Mouse (Mus musculus): Measurements from ENCODE around the gene Hoxa4. TPM values are rescaled to one million over a fixed set of nuclear protein-coding genes. Genes with fewer than 3 reads are reported as not detected.

The Hoxa4 gene
- 0.47 TPM for polyA plus RNA-seq (2014; fragmentation: Illumina TruSeq; extraction: RNeasy Lipid Tissue Mini Kit (QIAGEN cat#74804); ENCODE audit: low read depth, low replicate concordance)

DNA sequence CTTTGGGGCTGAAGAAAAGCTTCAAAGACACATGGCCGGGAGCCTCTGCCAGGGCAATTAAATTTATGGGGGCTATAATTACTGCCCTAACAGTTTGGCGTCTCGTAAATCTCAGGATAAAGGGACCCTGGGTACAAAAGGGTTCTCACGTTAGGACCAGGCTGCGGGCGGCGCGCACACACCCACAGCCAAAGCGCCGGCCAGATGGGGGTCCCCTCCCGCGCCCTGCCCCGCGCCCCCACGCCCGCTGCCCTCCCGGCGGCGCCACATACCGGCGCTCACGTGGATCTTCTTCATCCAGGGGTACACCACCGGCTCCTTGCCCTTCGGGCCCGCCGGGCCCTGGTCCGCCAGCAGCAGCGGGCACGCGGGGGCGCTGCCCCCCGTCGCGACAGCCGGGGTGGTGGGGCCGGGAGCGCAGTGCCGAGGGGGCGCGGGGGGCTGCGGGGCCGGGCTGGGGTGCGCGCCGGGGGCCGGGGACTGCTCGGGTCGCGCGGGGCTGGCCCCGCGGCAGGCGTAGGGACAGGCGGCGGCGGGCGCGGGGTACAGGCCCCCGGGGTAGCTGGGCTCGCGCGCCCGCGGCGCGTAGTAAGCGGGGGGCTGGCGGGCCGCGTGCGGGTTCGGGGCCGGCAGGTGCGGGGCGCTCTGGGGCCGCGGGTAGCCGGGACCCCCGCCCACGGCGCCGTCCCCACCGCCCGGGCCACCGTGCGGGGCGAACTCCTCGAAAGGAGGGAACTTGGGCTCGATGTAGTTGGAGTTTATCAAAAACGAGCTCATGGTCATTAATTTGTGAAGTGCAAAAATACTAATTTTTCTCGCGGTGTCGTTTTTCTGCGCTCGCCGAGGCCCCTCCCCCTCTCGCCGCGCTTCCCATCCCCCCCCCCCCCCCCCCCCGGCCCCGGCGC is at the start of gene Hoxa4:
TSS of gene Hoxa4 (minus strand) at position 848 of the 905 bp plus-strand sequence.

DNA sequence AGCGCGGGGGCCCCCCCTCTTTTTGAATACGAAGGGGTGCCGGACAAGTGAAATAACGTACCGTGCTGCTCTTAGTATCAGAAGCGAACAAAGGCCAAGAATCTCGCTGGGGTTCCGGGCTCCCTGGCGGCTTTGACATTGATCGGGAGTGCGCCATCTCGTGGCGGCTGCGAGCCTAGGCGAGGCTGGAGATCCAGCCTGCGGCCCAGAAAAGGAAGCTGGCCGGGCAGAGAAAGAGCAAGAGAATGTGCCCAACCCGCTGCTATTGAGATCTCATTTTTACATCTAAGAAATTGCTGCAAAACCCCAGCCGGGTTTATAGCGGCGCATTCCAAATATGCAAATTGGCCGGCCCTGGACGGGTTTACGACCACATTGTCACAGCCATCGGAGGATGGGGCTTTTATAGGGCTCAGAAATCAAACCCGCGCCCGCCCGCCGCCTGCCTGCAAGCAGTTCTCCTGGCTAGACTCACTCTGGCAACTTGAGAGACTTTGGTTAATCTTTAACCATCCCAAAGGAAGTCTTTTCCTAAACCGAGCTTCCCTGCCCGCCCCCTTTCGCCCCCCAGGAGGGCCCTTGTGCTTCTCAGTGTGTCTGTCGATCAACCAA is 48.9 kb upstream of the Hoxa4 start, which contains the start of gene Hoxa10:
TSS of gene Hoxa10 (minus strand) at position 466 of the 612 bp plus-strand sequence.

DNA sequence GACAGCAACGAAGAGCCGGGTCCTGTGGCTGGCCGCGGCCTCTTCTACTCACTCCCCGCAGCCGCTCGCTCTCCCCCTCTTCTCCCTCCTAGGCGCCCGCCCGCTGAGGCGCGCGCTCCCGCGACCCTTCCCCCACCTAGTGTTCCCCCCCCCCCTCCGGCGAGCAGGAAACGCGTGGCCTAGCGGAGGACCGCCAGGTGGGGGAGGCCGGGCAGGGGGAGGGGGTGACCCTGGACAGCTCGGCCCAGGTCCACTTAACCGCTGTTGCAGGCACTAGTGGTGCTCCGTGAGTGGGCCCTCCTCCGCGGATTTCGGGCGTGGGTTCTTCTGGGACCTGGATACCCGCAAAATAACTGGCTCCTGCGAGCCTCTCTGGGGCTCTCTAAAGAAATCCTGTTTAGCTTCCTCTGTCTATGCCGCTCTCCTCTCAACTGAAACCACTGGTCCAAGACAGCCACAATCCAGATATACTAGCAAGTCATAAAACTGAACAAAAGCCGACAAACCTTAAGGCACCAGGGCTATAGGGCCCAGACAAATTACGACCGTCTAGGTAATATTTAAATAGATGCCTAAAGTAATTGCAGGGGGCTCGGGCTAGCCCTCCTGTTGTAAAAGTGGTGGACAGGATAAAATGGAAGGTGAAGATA is 39.1 kb upstream of the Hoxa4 start, which contains the start of gene Hoxa9:
TSS of gene Hoxa9 (minus strand) at position 574 of the 650 bp plus-strand sequence.

DNA sequence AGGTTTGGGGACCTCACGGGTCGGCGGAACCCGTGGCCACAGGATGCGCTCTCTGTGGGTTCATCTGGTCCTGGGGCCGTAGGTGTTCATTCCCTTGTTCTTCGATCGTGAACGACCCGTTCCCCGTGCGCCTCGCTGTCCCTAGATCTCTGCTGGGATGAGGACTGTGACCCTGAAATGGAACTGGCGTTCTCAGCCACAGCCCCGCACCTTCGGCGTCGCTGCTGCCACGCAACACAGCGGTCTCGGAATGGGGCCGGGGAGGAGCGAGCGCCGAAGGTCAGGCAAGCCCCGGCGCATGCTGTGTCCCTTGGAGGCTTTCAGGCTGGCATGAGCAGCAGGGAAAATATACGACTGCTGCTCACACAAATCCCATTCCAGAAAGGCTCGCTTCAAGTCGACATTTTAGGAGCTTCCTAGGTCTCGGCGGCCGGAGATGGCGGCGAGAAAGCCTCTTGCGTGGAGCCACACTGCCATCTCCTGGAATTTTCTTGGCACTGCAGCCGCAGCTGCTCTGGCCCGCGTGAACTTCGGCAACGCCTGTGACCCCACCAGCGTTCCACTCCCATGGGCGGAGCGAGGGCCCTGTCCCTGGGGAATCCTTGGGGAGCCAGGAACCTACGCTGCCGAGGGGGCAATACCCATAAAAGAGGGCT is 29.9 kb upstream of the Hoxa4 start, which contains the start of gene Hoxa7:
TSS of gene Hoxa7 (minus strand) at position 518 of the 656 bp plus-strand sequence.

DNA sequence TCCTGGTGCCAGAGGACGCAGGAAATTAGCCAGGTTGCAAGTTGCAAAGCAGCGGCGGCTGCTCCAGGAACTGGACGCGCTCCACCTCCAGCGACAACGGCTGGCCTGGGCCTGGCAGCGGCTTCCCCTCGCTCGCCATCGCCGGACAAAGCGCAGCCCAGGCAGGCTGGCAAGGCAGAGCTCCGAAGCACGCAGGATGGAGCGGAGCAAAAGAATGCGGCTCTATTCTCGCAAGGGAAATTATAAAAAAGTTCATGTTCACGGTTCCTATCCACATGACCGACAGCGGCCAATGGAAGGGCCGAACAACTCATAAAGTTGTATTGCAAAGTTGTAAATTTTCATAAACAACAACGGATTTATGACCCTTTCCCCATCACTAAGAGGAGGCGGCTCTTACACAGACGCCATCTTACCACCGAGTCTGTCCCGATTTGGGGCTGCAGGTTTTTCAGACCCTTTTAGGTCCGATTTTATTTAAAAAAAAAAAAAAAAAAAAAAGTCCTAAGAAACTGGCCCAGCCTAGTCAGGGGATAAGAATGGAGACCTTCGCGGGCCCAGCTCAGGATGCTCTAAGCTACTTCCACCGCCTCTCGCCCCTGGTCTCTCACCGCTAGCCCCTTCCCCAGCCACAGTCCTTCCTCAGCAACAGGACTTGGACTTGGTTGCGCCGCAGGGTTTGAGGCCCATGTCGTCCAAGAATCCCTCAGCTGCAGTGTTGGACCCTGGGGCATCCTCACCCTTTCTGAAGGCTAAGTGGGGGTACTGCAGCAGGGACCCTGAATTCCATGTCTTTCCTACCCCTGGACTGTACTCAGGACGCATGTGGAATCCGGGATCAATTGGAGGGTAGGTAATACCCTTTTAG is 21.8 kb upstream of the Hoxa4 start, which contains the start of the genes Hoxa3 and Gm28308:
TSS of gene Hoxa3 (minus strand) at position 218 of the 868 bp plus-strand sequence.
TSS of gene Gm28308 (minus strand) at position 221 of the 868 bp plus-strand sequence.

DNA sequence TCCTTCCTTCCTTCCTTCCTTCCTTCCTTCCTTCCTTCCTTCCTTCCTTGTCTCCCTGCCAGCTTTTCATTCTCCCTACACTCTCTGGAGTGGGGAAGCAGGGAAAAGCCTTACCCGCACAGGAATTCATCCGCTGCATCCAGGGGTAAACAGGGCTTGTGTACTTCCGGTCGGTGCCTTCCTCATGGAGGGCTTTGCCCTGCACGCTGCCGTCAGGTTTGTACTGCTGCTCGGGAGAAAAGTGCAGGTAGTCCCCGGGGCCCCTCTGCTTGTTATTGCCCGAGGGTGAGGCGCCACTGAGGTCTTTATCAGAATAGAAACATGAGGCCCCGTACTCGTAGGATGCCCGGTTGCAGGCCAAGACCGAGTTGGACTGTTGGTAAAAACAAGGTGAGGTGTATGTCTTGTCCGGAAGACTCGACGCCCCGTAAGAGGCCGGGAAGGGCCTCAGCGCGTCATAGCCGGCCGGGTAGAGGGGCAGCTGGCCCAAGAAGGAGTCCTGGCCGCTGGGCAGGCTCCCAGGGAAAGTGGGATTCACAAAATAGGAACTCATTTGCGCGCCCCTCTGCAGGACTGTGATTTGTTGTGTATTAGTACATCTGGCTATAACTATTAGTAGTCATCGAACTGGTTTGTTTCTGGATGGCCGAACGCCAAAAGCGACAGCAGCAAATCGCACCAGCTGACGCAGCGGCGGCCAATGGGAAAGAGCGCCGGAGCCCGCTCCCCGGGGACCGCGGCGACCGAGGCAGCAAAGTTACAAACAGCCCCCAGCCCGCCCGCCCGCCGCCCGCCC is 16.7 kb upstream of the Hoxa4 start, which contains the start of gene Hoxa6:
TSS of gene Hoxa6 (minus strand) at position 651 of the 796 bp plus-strand sequence.

DNA sequence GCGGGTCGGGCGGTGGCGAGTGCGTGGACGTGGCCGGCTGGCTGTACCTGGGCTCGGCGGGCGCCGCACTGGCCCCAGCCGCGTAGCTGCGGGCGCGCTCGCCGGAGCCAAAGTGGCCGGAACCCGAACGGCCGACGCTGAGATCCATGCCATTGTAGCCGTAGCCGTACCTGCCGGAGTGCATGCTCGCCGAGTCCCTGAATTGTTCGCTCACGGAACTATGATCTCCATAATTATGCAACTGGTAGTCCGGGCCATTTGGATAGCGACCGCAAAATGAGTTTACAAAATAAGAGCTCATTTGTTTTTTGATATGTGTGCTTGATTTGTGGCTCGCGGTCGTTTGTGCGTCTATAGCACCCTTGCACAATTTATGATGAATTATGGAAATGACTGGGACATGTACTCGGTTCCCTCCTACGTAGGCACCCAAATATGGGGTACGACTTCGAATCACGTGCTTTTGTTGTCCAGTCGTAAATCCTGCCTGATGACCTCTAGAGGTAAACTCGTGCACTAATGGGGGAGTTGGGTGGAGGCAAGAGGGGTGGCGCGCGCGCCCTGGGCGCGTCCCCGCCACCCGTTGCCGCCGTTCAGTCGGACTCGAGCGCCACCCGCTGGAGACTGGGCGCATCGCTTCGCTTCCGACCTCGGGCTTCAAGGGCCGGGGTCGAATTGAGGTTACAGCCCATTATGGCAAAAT is 12.6 kb upstream of the Hoxa4 start, which contains the start of gene Hoxa5:
TSS of gene Hoxa5 (minus strand) at position 538 of the 703 bp plus-strand sequence.

DNA sequence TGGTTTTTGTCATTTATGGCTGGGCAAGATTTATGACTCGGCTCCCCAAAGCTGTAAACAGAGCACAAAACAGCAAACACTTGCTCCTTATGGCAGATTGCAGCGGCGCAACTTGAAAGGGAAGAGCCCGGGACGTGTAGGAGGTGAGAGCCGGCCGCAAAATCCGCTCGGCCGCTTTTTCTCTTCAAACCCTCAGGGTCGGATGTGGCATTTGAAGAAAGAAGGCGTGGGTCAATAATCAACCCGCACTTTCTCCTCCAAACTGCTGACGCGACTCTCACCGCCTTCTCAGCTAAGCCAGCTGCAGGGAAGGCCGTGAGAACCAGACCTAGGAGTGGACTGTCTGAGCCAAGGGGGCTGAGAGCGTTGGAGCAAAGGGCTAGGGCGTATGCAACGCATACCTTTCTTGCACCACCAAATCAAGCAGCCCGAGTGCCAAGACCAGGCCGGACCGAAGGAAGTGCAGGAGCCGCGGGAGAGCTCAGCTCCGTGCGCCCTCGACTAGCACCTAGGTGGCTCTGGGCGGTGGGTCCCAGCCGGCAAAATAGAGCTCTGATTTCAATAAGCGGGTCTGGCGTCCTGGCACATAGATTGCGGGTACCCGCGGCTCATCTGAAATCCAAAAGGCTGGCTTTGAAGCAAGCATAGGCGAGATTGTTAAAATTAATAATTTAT is 14.4 kb downstream of the Hoxa4 start, which contains the start of gene 5730596B20Rik:
TSS of gene 5730596B20Rik (plus strand) at position 438 of the 675 bp plus-strand sequence.

DNA sequence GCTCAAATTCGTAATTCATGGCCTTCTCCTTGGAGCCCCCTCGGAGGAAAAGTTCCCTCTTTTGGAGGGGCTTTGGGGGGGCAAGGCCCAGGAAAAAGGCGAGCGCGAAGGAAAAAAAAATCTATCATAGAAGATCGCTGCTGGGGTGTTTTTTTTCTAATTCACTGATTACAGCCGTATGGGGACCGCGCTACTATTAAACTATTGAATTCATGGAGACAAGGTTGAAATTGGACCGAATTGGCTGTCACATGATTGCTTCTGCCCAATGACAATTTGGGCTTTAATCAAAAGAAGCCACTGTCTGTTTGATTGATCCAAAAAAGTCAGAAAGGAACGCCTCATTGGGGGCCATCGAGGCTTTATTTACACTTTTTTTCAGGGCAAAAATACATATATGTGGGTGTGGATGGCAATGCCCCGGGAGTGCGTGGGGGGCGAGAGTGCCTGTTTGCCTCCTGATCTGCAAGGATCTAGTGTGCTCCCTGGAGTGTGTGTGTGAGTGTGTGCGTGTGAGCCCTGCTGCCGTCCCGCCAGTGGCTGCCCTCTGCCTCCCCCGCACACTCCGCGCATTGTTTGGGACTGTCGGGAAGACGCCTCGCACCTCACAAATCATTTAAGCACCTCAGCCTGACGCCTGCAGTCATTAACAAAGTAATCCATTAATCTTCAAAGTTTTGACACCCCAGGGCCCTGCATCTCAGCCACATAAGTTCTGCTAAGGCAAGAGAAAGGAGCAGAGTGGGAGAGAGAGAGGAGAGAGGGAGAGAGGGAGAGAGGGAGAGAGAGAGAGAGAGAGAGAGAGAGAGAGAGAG is 26.7 kb downstream of the Hoxa4 start, which contains the start of gene Hoxa2:
TSS of gene Hoxa2 (minus strand) at position 206 of the 815 bp plus-strand sequence.

DNA sequence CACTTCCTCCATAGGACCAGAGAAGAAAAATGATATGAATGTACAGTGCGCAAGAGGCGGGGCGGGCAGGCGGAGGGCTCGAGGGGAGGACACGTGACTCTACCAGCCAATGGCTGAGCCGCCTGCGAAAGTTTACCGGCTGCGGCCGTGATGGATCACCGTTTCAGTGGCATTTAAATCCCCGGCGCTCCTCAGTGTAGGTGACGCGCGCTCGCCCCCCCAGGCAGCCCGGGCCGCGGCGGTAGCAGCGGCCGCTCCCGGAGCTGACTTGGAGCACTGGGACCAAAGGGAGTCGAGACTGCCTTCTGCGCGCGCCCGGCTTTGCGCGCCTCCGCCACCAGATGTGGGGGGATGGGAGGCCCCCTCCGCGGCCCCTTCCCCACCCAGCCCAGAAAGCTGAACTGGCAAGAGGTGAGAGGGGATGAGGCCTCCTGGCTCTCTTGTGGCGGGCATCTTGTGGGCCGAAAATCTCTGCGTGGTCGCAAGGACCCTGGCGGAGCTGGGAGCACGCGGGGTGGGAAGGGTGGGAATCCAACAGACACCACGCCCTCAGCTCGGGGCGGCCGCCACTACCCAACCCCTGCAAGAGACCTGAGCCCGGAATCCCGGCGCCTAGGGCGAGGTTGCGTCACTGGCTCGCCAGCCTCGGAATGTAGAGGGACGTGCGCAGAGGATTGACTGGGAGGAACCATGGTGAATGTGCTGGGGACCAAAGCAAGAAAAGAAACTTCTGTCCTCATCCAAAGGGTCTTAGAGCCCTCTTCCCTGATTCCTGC is 33.1 kb downstream of the Hoxa4 start, which contains the start of gene Hoxa1:
TSS of gene Hoxa1 (minus strand) at position 42 of the 776 bp plus-strand sequence.

Other genes starting within 250 kb of the Hoxa4 start
- gene Skap2, start 179.2 kb downstream of the Hoxa4 start, polyA plus RNA-seq (2014; fragmentation: Illumina TruSeq; extraction: RNeasy Lipid Tissue Mini Kit (QIAGEN cat#74804); ENCODE audit: low read depth, low replicate concordance), result 80.7 TPM
- 0.93 TPM for gene Hoxa1, start 33.4 kb downstream of the Hoxa4 start, polyA plus RNA-seq (2014; fragmentation: Illumina TruSeq; extraction: RNeasy Lipid Tissue Mini Kit (QIAGEN cat#74804); ENCODE audit: low read depth, low replicate concordance)
- 1.5 TPM for gene Hoxa2, start 26.9 kb downstream of the Hoxa4 start, polyA plus RNA-seq (2014; fragmentation: Illumina TruSeq; extraction: RNeasy Lipid Tissue Mini Kit (QIAGEN cat#74804); ENCODE audit: low read depth, low replicate concordance)
- not detected for gene 5730596B20Rik, start 14.3 kb downstream of the Hoxa4 start, polyA plus RNA-seq (2014; fragmentation: Illumina TruSeq; extraction: RNeasy Lipid Tissue Mini Kit (QIAGEN cat#74804); ENCODE audit: low read depth, low replicate concordance)
- 11.8 TPM for gene Hoxa5, start 12.8 kb upstream of the Hoxa4 start, polyA plus RNA-seq (2014; fragmentation: Illumina TruSeq; extraction: RNeasy Lipid Tissue Mini Kit (QIAGEN cat#74804); ENCODE audit: low read depth, low replicate concordance)
- gene Hoxa6, start 17.0 kb upstream of the Hoxa4 start, polyA plus RNA-seq (2014; fragmentation: Illumina TruSeq; extraction: RNeasy Lipid Tissue Mini Kit (QIAGEN cat#74804); ENCODE audit: low read depth, low replicate concordance), result not detected
- gene Hoxa3, start 21.6 kb upstream of the Hoxa4 start, polyA plus RNA-seq (2014; fragmentation: Illumina TruSeq; extraction: RNeasy Lipid Tissue Mini Kit (QIAGEN cat#74804); ENCODE audit: low read depth, low replicate concordance), result 3.1 TPM
- gene Gm28308, start 21.6 kb upstream of the Hoxa4 start, polyA plus RNA-seq (2014; fragmentation: Illumina TruSeq; extraction: RNeasy Lipid Tissue Mini Kit (QIAGEN cat#74804); ENCODE audit: low read depth, low replicate concordance), result not detected
- 9.6 TPM for gene Hoxa7, start 30.1 kb upstream of the Hoxa4 start, polyA plus RNA-seq (2014; fragmentation: Illumina TruSeq; extraction: RNeasy Lipid Tissue Mini Kit (QIAGEN cat#74804); ENCODE audit: low read depth, low replicate concordance)
- 1.1 TPM for gene Hoxa9, start 39.3 kb upstream of the Hoxa4 start, polyA plus RNA-seq (2014; fragmentation: Illumina TruSeq; extraction: RNeasy Lipid Tissue Mini Kit (QIAGEN cat#74804); ENCODE audit: low read depth, low replicate concordance)
- gene Hoxa10, start 49.1 kb upstream of the Hoxa4 start, polyA plus RNA-seq (2014; fragmentation: Illumina TruSeq; extraction: RNeasy Lipid Tissue Mini Kit (QIAGEN cat#74804); ENCODE audit: low read depth, low replicate concordance), result 1.0 TPM
- gene Hoxa11, start 54.1 kb upstream of the Hoxa4 start, polyA plus RNA-seq (2014; fragmentation: Illumina TruSeq; extraction: RNeasy Lipid Tissue Mini Kit (QIAGEN cat#74804); ENCODE audit: low read depth, low replicate concordance), result not detected
- not detected for gene Hoxa13, start 69.1 kb upstream of the Hoxa4 start, polyA plus RNA-seq (2014; fragmentation: Illumina TruSeq; extraction: RNeasy Lipid Tissue Mini Kit (QIAGEN cat#74804); ENCODE audit: low read depth, low replicate concordance)
- gene Evx1, start 121.7 kb upstream of the Hoxa4 start, polyA plus RNA-seq (2014; fragmentation: Illumina TruSeq; extraction: RNeasy Lipid Tissue Mini Kit (QIAGEN cat#74804); ENCODE audit: low read depth, low replicate concordance), result not detected